ENCODE assay signal across 10 mouse cellular contexts in genomic region chr1:74031771-74032609, GRCm38 (mm10).
DNase-seq lines count a peak whose midpoint lies in the region; ATAC-seq and TF ChIP-seq lines count a peak whose summit lies in the region.
"Had no signal": no experiment of that assay in that cellular context is flagged by ENCODE, and none has a peak within 500 bp of the region (broad histone marks: within the 10 kb centered on the region; RNA-seq: fewer than 3 reads in every experiment).

No protein-coding gene starts in this region.

- peaks cover 96% of the 10 kb centered on the region for H3K4me1 ChIP-seq in embryonic facial prominence, embryonic 15.5 days
- peaks cover 66% of the 10 kb centered on the region for H3K4me1 ChIP-seq in intestine, embryonic 16.5 days (ENCODE audit: control insufficient read depth, insufficient read depth, low read length)
- peaks cover 57% of the 10 kb centered on the region for H3K4me1 ChIP-seq in liver, embryonic 13.5 days (replicated peaks)
- peaks cover 6% of the 10 kb centered on the region; the same call in 1 of the 2 replicates for H3K4me1 ChIP-seq in cerebellum, adult 2 months (ENCODE audit: control insufficient read depth, insufficient read depth, low read length)

- H3K27ac ChIP-seq in embryonic facial prominence, embryonic 15.5 days (replicated peaks) = peak overlapping the region; percentile 68
- peak overlapping the region; percentile 79 for H3K27ac ChIP-seq in intestine, embryonic 16.5 days (ENCODE audit: low read length)
- peak overlapping the region; percentile 47; the same call in 1 of the 2 replicates for H3K27ac ChIP-seq in liver, embryonic 13.5 days
- no peak overlapping the region for H3K27ac ChIP-seq in cerebellum, adult 2 months (ENCODE audit: insufficient read depth, low read length)

- WGBS in embryonic facial prominence, embryonic 15.5 days = 64% methylated on average over 9 of the region's 9 CpGs
- 68% methylated on average over 9 of the region's 9 CpGs for WGBS in intestine, embryonic 16.5 days
- 56% methylated on average over 9 of the region's 9 CpGs for WGBS in liver, embryonic 13.5 days (ENCODE audit: insufficient replicate concordance)
- WGBS in cerebellum, adult 2 months = 88% methylated on average over 9 of the region's 9 CpGs

- no peak for TF ChIP-seq CTCF in cerebellum, adult 2 months (IDR thresholded peaks at IDR 0.05; ENCODE audit: borderline replicate concordance, insufficient read depth, low read depth, low read length)

- TF ChIP-seq POLR2A in cerebellum, adult 2 months (IDR thresholded peaks at IDR 0.05; ENCODE audit: borderline replicate concordance, insufficient read depth, low read length) = no peak

- H3K9ac ChIP-seq in embryonic facial prominence, embryonic 15.5 days = no peak overlapping the region
- H3K9ac ChIP-seq in intestine, embryonic 16.5 days (ENCODE audit: low read depth, low read length) = peak overlapping the region; percentile 38; the same call in 1 of the 2 replicates
- no peak overlapping the region for H3K9ac ChIP-seq in liver, embryonic 13.5 days

- H3K4me3 ChIP-seq in embryonic facial prominence, embryonic 15.5 days (replicated peaks) = no peak overlapping the region
- no peak overlapping the region for H3K4me3 ChIP-seq in intestine, embryonic 16.5 days (ENCODE audit: low read length)
- H3K4me3 ChIP-seq in liver, embryonic 13.5 days (replicated peaks) = no peak overlapping the region
- no peak overlapping the region for H3K4me3 ChIP-seq in cerebellum, adult 2 months (replicated peaks; ENCODE audit: insufficient read depth, low read depth, low read length)

- DNase-seq in adrenal gland, adult 2 months = peak; percentile 44
- DNase-seq in adrenal gland, adult 18-20 months (ENCODE audit: low spot score in 2 of 2) = no peak
- no peak for DNase-seq in liver, embryonic 13.5 days
- DNase-seq in cerebellum, adult 2 months = no peak
- DNase-seq in ovary, postnatal 10 days (ENCODE audit: low spot score) = no peak
- DNase-seq: cerebellum, adult 8-10 months; thymus, adult 2 months had no signal

- H3K9me3 ChIP-seq in embryonic facial prominence, embryonic 15.5 days (replicated peaks) = no peaks in the 10 kb centered on the region
- no peaks in the 10 kb centered on the region for H3K9me3 ChIP-seq in intestine, embryonic 16.5 days (ENCODE audit: control insufficient read depth, low read length)
- H3K9me3 ChIP-seq in liver, embryonic 13.5 days (replicated peaks) = no peaks in the 10 kb centered on the region

- no peak for ATAC-seq in embryonic facial prominence, embryonic 15.5 days (ENCODE audit: insufficient number of reproducible peaks, low FRiP score, low TSS enrichment, low read depth)
- ATAC-seq in intestine, embryonic 16.5 days = no peak
- no peak for ATAC-seq in liver, embryonic 13.5 days (ENCODE audit: low read depth)
- ATAC-seq in megakaryocyte-erythroid progenitor cell, adult 5-6 weeks (replicated peaks; ENCODE audit: low FRiP score, low TSS enrichment, poor library complexity, severe bottlenecking) = no peak

- no peaks in the 10 kb centered on the region for H3K36me3 ChIP-seq in embryonic facial prominence, embryonic 15.5 days
- H3K36me3 ChIP-seq in intestine, embryonic 16.5 days (ENCODE audit: control insufficient read depth, insufficient read depth, low read length) = no peaks in the 10 kb centered on the region
- H3K36me3 ChIP-seq in liver, embryonic 13.5 days = no peaks in the 10 kb centered on the region

- no peaks in the 10 kb centered on the region for H3K27me3 ChIP-seq in embryonic facial prominence, embryonic 15.5 days
- H3K27me3 ChIP-seq in intestine, embryonic 16.5 days (replicated peaks; ENCODE audit: control insufficient read depth, insufficient read depth, low read length) = no peaks in the 10 kb centered on the region
- H3K27me3 ChIP-seq in liver, embryonic 13.5 days = peaks cover 26% of the 10 kb centered on the region
- no peaks in the 10 kb centered on the region for H3K27me3 ChIP-seq in cerebellum, adult 2 months (ENCODE audit: control insufficient read depth, insufficient read depth, low read length)

- H3K4me2 ChIP-seq in embryonic facial prominence, embryonic 15.5 days (replicated peaks) = no peak overlapping the region
- H3K4me2 ChIP-seq in intestine, embryonic 16.5 days (ENCODE audit: low read depth, low read length) = no peak overlapping the region
- no peak overlapping the region for H3K4me2 ChIP-seq in liver, embryonic 13.5 days
